Mouse (Mus musculus) thymus, adult 2 months (tissue): Measurements from ENCODE around the gene Ms4a5.

Source experiments
- CTCF ChIP-seq: fragments of 200-500 bp; IDR thresholded peaks from 2 replicates; pipeline ENCODE4 v1.5.1; 2012; ENCODE audit warnings: mild to moderate bottlenecking, control low read depth, low read length, moderate library complexity, borderline replicate concordance; ENCODE audit not compliant: control insufficient read depth, poor library complexity, insufficient read depth; ENCODE audit errors: extremely low read depth
- POLR2A ChIP-seq: fragments of 200-500 bp; IDR thresholded peaks from 2 replicates; pipeline ENCODE4 v1.6.1; 2012; ENCODE audit warnings: mild to moderate bottlenecking, low read length, control low read depth, moderate library complexity; ENCODE audit not compliant: control insufficient read depth, poor library complexity, insufficient read depth; ENCODE audit errors: extremely low read depth

DNA sequence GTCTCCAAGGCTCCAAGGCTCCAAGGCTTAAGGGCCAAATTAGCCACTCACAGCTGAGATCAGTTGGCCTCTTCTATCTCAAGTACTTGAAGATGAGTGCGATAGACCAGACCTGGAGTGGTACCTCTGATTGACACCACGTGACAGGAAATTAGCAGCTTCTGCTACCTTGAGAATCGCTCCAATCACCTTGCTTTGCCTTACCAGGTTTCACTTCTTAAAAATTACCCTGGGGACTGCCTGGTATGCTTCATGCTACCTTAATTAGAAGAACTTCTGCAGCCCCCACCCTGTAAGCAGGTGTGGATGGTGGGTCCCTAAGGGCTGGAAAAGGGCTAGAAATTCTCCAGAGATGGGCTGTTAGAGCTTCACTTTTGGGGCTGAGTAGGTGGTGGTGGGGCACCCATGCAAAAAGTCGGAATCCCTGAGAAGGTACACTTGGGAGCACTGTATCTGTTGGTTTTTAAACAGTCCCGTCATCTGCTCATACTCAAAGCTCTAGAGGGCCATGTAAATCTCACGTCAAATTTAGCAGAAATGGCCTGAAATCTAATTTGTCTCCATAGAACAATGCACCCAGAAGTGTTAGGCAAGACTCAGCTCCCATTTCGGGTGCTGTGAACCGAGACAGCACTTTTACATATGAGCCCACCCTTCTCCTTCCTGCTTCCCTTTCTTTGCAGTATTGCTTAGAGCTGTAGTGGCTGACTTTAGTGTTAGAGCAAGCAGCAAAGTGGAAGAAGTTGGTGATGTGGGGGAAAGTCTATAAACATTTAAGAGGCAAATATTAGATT lies 17.4 kb downstream of the Ms4a5 start, which contains the start of gene Ms4a1:
- TF ChIP-seq CTCF (no peak), POLR2A (no peak)
